Mouse (Mus musculus): Measurements from ENCODE around the gene Dync1i2. TPM values are rescaled to one million over a fixed set of nuclear protein-coding genes. Genes with fewer than 3 reads are reported as not detected.

Dync1i2 gene
- polyA plus RNA-seq, 1 experiment from 2014 or later, result 159 TPM

DNA sequence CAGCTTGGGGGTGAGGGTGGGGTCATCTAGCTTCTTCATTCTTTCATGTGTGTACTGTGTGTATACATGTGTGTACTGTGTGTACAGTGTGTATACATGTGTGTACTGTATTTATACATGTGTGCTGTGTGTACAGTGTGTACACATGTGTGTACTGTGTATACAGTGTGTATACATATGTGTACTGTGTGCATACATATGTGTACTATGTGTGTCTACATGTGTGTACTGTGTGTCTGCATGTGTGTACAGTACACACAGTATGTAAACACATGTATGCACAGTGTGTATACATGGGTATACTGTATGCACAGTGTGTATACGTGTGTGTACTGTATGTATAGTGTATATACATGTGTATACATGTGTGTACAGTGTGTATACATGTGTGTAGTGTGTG, 70.5 kb downstream of the Dync1i2 start:
- H3K9ac ChIP-seq, result no peak overlapping the region
- H3K4me1 ChIP-seq (replicated peaks), result peaks cover 10% of the 10 kb centered on the region
- no peak overlapping the region for H3K4me3 ChIP-seq
- 86% methylated on average over 1 of the region's 1 CpGs for WGBS
- H3K36me3 ChIP-seq, result peaks cover 25% of the 10 kb centered on the region
- peak; percentile 58 for ATAC-seq (ENCODE audit: low FRiP score, low read depth)
- H3K27me3 ChIP-seq, result no peaks in the 10 kb centered on the region
- no peaks in the 10 kb centered on the region for H3K9me3 ChIP-seq
- no peak overlapping the region for H3K4me2 ChIP-seq
- no peak overlapping the region for H3K27ac ChIP-seq (replicated peaks)

DNA sequence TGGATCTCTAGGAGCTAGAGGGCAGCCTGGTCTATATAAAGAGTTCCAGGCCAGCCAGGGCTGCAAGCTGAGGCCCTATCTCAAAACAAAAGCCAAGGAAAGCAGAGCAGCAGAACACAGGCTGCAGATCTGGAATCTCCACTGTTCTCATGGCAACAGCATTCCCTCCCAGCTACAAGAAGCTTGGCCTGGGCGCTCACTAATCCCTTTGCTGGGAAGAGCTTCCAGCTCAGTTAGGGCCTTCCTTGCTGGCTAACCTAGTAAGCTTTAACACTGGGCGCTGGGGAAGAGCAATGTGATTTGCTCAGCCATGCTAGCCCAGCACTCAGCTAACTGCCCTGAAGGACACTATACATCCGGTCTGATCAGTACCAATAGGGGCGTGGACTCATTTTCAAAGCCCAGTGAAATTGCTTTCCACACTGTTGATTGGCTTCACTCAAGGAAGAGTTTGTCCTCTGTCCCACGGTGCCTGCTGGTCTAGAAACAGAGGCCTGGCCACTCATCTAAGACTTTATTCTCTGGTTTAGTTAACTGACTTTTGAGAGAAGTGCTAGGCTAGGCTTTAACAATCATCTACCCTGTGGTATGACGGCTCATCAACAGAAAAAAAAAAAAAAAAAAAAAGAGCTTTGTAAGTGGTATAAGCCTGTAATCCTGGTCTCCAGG, 78.7 kb downstream of the Dync1i2 start:
- H3K36me3 ChIP-seq, result peaks cover 12% of the 10 kb centered on the region
- H3K4me3 ChIP-seq, result no peak overlapping the region
- H3K4me1 ChIP-seq (replicated peaks), result peaks cover 7% of the 10 kb centered on the region; the same call in 1 of the 2 replicates
- no peak overlapping the region for H3K9ac ChIP-seq
- WGBS, result 66% methylated on average over 6 of the region's 6 CpGs
- no peaks in the 10 kb centered on the region for H3K9me3 ChIP-seq
- ATAC-seq (ENCODE audit: low FRiP score, low read depth), result peak; percentile 42; the same call in 1 of the 2 replicates
- no peak overlapping the region for H3K27ac ChIP-seq (replicated peaks)
- no peaks in the 10 kb centered on the region for H3K27me3 ChIP-seq
- no peak overlapping the region for H3K4me2 ChIP-seq

DNA sequence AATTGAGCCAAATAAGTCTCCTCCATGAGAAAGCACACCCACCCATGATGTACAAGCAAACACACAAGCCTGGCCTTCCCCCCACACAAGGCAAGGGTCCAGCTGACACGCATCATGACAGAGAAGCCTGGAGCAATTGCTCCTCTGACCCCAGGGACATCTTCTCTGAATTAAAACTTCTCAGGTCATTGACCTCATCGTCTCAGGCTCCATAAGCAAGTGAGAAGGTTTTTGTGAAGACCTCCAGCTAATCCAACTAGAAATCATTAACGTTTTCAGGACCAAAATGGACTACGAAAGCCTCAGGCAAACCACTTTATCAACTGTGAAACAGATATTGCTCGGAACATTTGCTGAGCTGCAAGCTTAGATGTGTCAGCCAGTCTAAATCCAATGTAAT, 80.1 kb downstream of the Dync1i2 start:
- peaks cover 7% of the 10 kb centered on the region; the same call in 1 of the 2 replicates for H3K4me1 ChIP-seq (replicated peaks)
- no peak overlapping the region for H3K4me2 ChIP-seq
- no peak for ATAC-seq (ENCODE audit: low FRiP score, low read depth)
- no peaks in the 10 kb centered on the region for H3K9me3 ChIP-seq
- no peaks in the 10 kb centered on the region for H3K27me3 ChIP-seq
- no peak overlapping the region for H3K27ac ChIP-seq (replicated peaks)
- no peak overlapping the region for H3K9ac ChIP-seq
- H3K4me3 ChIP-seq, result no peak overlapping the region
- H3K36me3 ChIP-seq, result peaks cover 13% of the 10 kb centered on the region
- WGBS, result 45% methylated on average over 5 of the region's 5 CpGs

DNA sequence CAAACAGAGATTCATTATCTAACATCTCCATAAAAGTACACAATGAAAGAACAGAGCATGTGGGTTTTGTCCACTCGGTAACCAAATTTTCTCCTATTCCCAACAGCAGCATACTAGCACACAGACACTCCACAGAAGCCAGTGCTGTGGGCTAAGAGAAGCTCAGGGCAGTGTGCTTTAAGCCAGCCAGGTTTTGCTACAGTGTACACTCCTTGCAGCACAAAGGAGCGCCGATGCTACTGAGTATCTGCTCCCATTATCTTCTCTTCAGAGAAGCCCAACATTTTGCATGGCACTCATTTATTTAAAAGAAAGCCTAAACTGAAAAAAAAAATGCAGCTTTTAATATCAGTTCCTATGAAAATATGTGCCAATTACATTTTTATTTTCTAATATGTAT, 82.5 kb downstream of the Dync1i2 start:
- 65% methylated on average over 3 of the region's 3 CpGs for WGBS
- Histone ChIP-seq H3K4me2 (no peak overlapping the region), H3K4me3 (no peak overlapping the region), H3K27ac (replicated peaks) (0 out of 2 replicates have a peak overlapping the region, but pooled peaks have one; percentile 63), H3K27me3 (no peaks in the 10 kb centered on the region), H3K36me3 (peaks cover 29% of the 10 kb centered on the region), H3K4me1 (replicated peaks) (peaks cover 7% of the 10 kb centered on the region; the same call in 1 of the 2 replicates), H3K9me3 (no peaks in the 10 kb centered on the region), H3K9ac (no peak overlapping the region)
- no peak for ATAC-seq (ENCODE audit: low FRiP score, low read depth)

DNA sequence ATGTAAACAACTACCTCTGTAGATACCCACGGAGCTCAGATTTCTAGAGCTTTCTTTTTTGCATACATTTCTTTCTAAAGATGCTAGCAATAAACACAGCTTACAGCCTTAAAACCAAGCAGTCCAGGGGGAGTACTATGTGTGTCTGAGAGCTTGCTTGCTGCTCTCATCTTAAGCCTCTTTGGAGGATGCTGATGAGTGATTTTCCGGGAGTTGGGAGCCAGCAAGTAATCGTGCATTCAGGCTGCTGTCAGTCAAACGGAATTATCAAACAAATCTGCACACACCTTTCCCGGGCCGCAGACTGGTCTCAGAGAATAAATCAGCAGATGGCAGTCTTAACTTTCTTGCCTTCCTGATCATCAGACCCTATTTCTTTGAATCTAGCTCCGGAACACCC, 83.0 kb downstream of the Dync1i2 start:
- H3K4me1 ChIP-seq (replicated peaks), result peaks cover 7% of the 10 kb centered on the region; the same call in 1 of the 2 replicates
- H3K9me3 ChIP-seq, result no peaks in the 10 kb centered on the region
- H3K36me3 ChIP-seq, result peaks cover 29% of the 10 kb centered on the region
- no peaks in the 10 kb centered on the region for H3K27me3 ChIP-seq
- no peak for ATAC-seq (ENCODE audit: low FRiP score, low read depth)
- no peak overlapping the region for H3K27ac ChIP-seq (replicated peaks)
- no peak overlapping the region for H3K9ac ChIP-seq
- H3K4me2 ChIP-seq, result no peak overlapping the region
- 37% methylated on average over 7 of the region's 7 CpGs for WGBS
- no peak overlapping the region for H3K4me3 ChIP-seq

DNA sequence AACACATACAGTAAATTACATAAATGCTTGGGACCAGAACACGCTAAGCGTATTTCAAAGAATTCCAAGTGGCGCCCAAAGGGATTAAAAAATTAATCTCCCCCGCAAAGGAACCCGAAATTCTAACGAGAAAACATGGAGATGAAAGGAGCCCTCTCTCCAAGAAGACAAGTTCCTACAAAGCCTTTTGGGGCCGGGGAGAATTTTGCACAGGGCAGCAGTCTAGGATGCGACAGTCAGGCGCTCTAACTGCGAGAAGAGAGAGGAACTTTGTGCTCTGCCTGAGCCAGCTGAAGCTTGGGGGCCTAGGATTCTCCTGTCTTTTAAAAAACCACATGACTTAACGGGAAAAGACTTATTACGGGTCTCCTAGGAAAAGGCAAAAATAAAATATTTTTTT, 84.3 kb downstream of the Dync1i2 start:
- ATAC-seq (ENCODE audit: low FRiP score, low read depth), result no peak
- Histone ChIP-seq H3K9me3 (no peaks in the 10 kb centered on the region), H3K36me3 (peaks cover 29% of the 10 kb centered on the region), H3K4me1 (replicated peaks) (peaks cover 7% of the 10 kb centered on the region; the same call in 1 of the 2 replicates), H3K4me3 (no peak overlapping the region), H3K27ac (replicated peaks) (no peak overlapping the region), H3K9ac (no peak overlapping the region), H3K4me2 (no peak overlapping the region), H3K27me3 (no peaks in the 10 kb centered on the region)
- 84% methylated on average over 12 of the region's 12 CpGs for WGBS

DNA sequence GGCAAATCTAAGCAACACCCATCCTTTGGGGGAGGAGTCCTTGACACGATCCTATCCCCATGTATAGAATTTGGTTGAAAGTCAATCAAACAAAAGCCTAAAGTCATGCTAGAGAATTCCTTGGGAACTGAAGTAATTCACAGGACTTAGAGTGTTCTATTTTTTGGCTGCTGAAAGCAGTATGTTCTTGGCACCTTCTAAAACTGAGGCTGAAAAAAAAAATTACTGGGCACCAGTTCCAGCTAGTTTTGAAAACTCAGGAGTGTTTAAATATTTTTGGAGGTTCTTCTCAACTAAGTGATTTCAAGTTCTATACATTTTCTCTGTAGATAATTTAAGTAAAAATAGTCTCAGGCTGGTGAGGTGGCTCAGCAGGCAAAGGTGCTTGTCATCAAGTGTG, 86.0 kb downstream of the Dync1i2 start:
- Histone ChIP-seq H3K36me3 (peaks cover 26% of the 10 kb centered on the region), H3K9me3 (no peaks in the 10 kb centered on the region), H3K4me2 (no peak overlapping the region), H3K9ac (no peak overlapping the region), H3K27me3 (no peaks in the 10 kb centered on the region), H3K4me3 (no peak overlapping the region), H3K27ac (replicated peaks) (no peak overlapping the region), H3K4me1 (replicated peaks) (peaks cover 7% of the 10 kb centered on the region; the same call in 1 of the 2 replicates)
- 57% methylated on average over 1 of the region's 1 CpGs for WGBS
- no peak for ATAC-seq (ENCODE audit: low FRiP score, low read depth)

DNA sequence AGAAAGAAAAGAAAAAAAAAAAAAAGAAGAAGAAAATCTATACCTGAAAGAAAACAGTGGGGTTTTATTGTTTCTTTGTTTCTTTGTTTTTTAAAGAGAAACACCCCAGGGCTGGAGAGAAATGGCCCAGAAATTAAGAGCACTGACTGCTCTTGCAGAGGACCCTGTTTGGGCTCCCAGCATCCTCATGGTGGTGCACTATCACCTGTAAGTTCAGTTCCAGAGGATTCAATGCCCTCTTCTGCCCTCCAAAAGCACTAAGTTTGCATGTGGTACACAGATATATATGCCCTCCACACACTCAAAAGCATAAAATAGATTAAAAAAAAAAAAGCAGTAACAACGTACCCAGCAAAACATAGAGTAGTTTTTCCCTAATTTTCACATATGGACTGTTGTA, 87.2 kb downstream of the Dync1i2 start:
- no peaks in the 10 kb centered on the region for H3K27me3 ChIP-seq
- H3K9me3 ChIP-seq, result no peaks in the 10 kb centered on the region
- H3K36me3 ChIP-seq, result peaks cover 23% of the 10 kb centered on the region
- H3K4me3 ChIP-seq, result no peak overlapping the region
- H3K9ac ChIP-seq, result no peak overlapping the region
- no peak overlapping the region for H3K27ac ChIP-seq (replicated peaks)
- ATAC-seq (ENCODE audit: low FRiP score, low read depth), result no peak
- H3K4me2 ChIP-seq, result no peak overlapping the region
- H3K4me1 ChIP-seq (replicated peaks), result peaks cover 10% of the 10 kb centered on the region
- 88% methylated on average over 1 of the region's 1 CpGs for WGBS

DNA sequence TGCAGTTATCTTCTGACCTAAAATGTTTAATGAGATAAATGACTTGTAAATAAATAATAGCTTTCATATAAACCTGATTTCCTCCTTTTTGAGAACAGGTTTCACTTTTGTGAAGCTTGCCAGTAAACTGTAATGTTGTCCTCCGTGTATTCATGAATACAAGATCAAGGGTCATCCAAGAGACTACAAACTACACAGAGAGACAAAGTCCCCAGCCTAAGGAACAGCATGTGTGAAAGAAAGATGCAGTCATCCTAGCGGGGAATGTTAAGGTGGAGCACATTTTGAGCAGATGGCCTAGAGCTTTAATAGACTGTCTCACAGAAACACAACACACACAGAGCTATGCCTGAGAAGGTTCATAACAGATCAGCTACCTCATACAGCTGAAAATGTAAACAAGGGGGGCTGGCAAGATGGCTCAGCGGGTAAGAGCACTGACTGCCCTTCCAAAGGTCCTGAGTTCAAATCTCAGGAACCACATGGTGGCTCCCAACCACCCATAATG, 90.7 kb downstream of the Dync1i2 start:
- 52% methylated on average over 3 of the region's 3 CpGs for WGBS
- no peaks in the 10 kb centered on the region for H3K9me3 ChIP-seq
- no peak overlapping the region for H3K27ac ChIP-seq (replicated peaks)
- H3K4me3 ChIP-seq, result no peak overlapping the region
- H3K4me2 ChIP-seq, result no peak overlapping the region
- peaks cover 16% of the 10 kb centered on the region for H3K36me3 ChIP-seq
- H3K27me3 ChIP-seq, result no peaks in the 10 kb centered on the region
- H3K9ac ChIP-seq, result no peak overlapping the region
- no peak for ATAC-seq (ENCODE audit: low FRiP score, low read depth)
- H3K4me1 ChIP-seq (replicated peaks), result peaks cover 4% of the 10 kb centered on the region; the same call in 1 of the 2 replicates

DNA sequence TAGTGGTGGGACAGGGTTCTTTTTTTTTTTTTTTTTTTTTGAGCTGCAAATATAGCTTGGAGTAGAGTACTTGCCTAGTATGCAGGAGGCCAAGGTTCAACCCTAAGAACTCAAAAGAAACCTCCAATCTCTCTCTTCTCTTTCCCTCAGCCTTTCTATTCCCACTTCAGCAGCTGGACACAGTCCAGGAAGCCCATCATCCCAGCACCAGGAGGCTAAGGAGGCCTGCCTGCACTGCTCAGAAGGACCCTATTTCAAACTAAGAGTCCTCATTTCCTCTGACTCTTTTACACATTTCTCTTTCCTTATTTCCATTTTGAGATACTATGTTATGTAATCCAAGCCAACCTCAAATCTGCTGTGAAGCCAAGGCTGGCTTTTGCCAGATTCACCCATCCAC, 91.7 kb downstream of the Dync1i2 start:
- ATAC-seq (ENCODE audit: low FRiP score, low read depth), result no peak; the same call in 1 of the 2 replicates
- Histone ChIP-seq H3K4me2 (no peak overlapping the region), H3K4me1 (replicated peaks) (peaks cover 4% of the 10 kb centered on the region; the same call in 1 of the 2 replicates), H3K27me3 (no peaks in the 10 kb centered on the region), H3K4me3 (no peak overlapping the region), H3K36me3 (peaks cover 16% of the 10 kb centered on the region; the same call in 1 of the 2 replicates), H3K9me3 (no peaks in the 10 kb centered on the region), H3K27ac (replicated peaks) (0 out of 2 replicates have a peak overlapping the region, but pooled peaks have one; percentile 15), H3K9ac (no peak overlapping the region)

DNA sequence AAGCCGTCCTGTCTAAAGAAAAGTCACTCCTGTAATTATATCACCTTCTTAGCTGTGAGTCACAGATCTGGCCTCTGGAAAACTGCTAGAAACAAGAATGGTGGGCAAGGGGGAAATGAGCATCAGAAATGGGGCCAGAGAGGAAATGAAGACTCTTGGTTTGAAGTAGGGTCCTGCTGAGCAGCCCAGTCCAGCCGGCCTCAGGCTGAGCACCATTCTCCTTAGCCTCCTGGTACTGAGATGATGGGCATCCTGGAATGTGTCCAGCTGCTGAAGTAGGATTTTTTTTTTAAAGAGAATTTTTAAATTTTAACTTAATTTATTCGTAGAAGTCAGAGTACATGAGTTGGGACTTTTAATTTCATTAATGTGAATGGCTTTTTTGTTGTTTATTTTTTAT, 93.3 kb downstream of the Dync1i2 start:
- Histone ChIP-seq H3K4me1 (replicated peaks) (peaks cover 4% of the 10 kb centered on the region; the same call in 1 of the 2 replicates), H3K27ac (replicated peaks) (no peak overlapping the region), H3K4me3 (no peak overlapping the region), H3K27me3 (no peaks in the 10 kb centered on the region), H3K4me2 (no peak overlapping the region), H3K9me3 (no peaks in the 10 kb centered on the region), H3K36me3 (peaks cover 15% of the 10 kb centered on the region; the same call in 1 of the 2 replicates), H3K9ac (no peak overlapping the region)
- 52% methylated on average over 3 of the region's 3 CpGs for WGBS
- no peak for ATAC-seq (ENCODE audit: low FRiP score, low read depth)

DNA sequence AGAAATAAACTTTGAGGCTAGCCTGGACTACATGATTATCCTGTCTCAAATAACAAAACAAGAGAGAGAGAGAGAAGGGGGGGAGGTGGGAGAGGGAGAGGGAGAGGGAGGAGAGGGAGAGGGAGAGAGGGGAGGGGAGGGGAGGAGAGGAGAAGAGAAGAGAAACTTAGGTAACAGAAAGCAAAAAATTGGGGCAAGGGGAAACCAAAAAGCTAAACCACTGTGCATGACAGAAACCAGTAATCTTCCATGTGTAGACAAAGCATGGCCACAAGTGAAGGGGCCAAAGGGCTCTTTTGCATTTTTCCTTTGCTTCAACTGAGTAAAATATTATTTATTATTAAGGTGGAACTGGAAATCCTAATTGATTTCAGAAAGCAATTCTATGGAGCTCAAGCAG, 94.9 kb downstream of the Dync1i2 start:
- no peak for ATAC-seq (ENCODE audit: low FRiP score, low read depth)
- Histone ChIP-seq H3K4me3 (no peak overlapping the region), H3K4me2 (no peak overlapping the region), H3K36me3 (peaks cover 29% of the 10 kb centered on the region), H3K9ac (no peak overlapping the region), H3K9me3 (no peaks in the 10 kb centered on the region), H3K4me1 (replicated peaks) (peaks cover 4% of the 10 kb centered on the region; the same call in 1 of the 2 replicates), H3K27ac (replicated peaks) (no peak overlapping the region), H3K27me3 (no peaks in the 10 kb centered on the region)
